Comparison of ENCODE assay signal across 8 mouse cellular contexts in genomic region chr2:167860457-167861177, GRCm38 (mm10).
DNase-seq lines count a peak whose midpoint lies in the region; ATAC-seq lines count a peak whose summit lies in the region.

No protein-coding gene starts in this region.

- 53% methylated on average over 10 of the region's 10 CpGs for WGBS in neural tube, embryonic 11.5 days
- 44% methylated on average over 10 of the region's 10 CpGs for WGBS in liver, embryonic 15.5 days (ENCODE audit: insufficient replicate concordance)

- no peaks in the 10 kb centered on the region for H3K36me3 ChIP-seq in neural tube, embryonic 11.5 days (ENCODE audit: control insufficient read depth, insufficient read depth, low read length)
- H3K36me3 ChIP-seq in liver, embryonic 15.5 days (replicated peaks): no peaks in the 10 kb centered on the region

- peaks cover 6% of the 10 kb centered on the region; the same call in 1 of the 2 replicates for H3K4me1 ChIP-seq in neural tube, embryonic 11.5 days (ENCODE audit: control insufficient read depth, insufficient read depth, low read length)
- H3K4me1 ChIP-seq in liver, embryonic 15.5 days (replicated peaks): peaks cover 18% of the 10 kb centered on the region

- no peak for DNase-seq in neural tube, embryonic 11.5 days (ENCODE audit: low spot score)
- DNase-seq in neural tube, embryonic 10.5 days (ENCODE audit: extremely low spot score, low spot score): no peak
- peak; percentile 18 to 47 for DNase-seq in frontal cortex, adult 2 months (ENCODE audit: extremely low spot score in 1 of 2, low spot score in 1 of 2)
- DNase-seq in heart, postnatal 25 days (ENCODE audit: low spot score): peak; percentile 96
- DNase-seq in kidney, postnatal 4 days: peak; percentile 87 to 91
- DNase-seq in right cerebral cortex, adult 2 months (ENCODE audit: low spot score in 2 of 2): peak; percentile 49 to 73
- DNase-seq in thymus, postnatal 0 days (ENCODE audit: low spot score): no peak

- H3K27me3 ChIP-seq in neural tube, embryonic 11.5 days (ENCODE audit: control insufficient read depth, insufficient read depth, low read length): no peaks in the 10 kb centered on the region
- H3K27me3 ChIP-seq in liver, embryonic 15.5 days: no peaks in the 10 kb centered on the region

- H3K9ac ChIP-seq in neural tube, embryonic 11.5 days (ENCODE audit: low read length): peak overlapping the region; percentile 39
- H3K9ac ChIP-seq in liver, embryonic 15.5 days: no peak overlapping the region

- H3K27ac ChIP-seq in neural tube, embryonic 11.5 days (ENCODE audit: low read depth, low read length): no peak overlapping the region
- peak overlapping the region; percentile 45; the same call in 1 of the 2 replicates for H3K27ac ChIP-seq in liver, embryonic 15.5 days (replicated peaks)

- no peak overlapping the region for H3K4me2 ChIP-seq in neural tube, embryonic 11.5 days (ENCODE audit: low read depth)
- no peak overlapping the region for H3K4me2 ChIP-seq in liver, embryonic 15.5 days

- H3K9me3 ChIP-seq in neural tube, embryonic 11.5 days (ENCODE audit: control insufficient read depth, low read length): no peaks in the 10 kb centered on the region
- no peaks in the 10 kb centered on the region for H3K9me3 ChIP-seq in liver, embryonic 15.5 days (replicated peaks)

- no peak overlapping the region for H3K4me3 ChIP-seq in neural tube, embryonic 11.5 days (ENCODE audit: low read depth, low read length)
- H3K4me3 ChIP-seq in liver, embryonic 15.5 days (replicated peaks): no peak overlapping the region

- intact Hi-C loops in heart, postnatal 25 days (cut with DNase I): loop anchor here (2.0 kb wide), 2 partner anchors 26 to 84 kb away; no protein-coding TSS in a partner anchor

- no peak for ATAC-seq in neural tube, embryonic 11.5 days (ENCODE audit: insufficient read depth, low FRiP score, low TSS enrichment)
- ATAC-seq in liver, embryonic 15.5 days (ENCODE audit: insufficient read depth): peak; percentile 26; the same call in 1 of the 2 replicates

Comparison
In these comparisons a context has a peak if more than half of its experiments do, and no peak if none do; other contexts are left out.
1. DNase-seq: peak in frontal cortex, adult 2 months (2 of 2), heart, postnatal 25 days (single experiment), kidney, postnatal 4 days (2 of 2) and right cerebral cortex, adult 2 months (2 of 2); none in neural tube, embryonic 11.5 days (single experiment), neural tube, embryonic 10.5 days (single experiment) and thymus, postnatal 0 days (single experiment).